Mouse (Mus musculus): ENCODE data around the gene Dip2c. TPM values are rescaled to one million over a fixed set of nuclear protein-coding genes. Genes with fewer than 3 reads are reported as not detected.

Gene Dip2c
- polyA plus RNA-seq, 1 experiment from 2014 or later, result 4.2 TPM

DNA sequence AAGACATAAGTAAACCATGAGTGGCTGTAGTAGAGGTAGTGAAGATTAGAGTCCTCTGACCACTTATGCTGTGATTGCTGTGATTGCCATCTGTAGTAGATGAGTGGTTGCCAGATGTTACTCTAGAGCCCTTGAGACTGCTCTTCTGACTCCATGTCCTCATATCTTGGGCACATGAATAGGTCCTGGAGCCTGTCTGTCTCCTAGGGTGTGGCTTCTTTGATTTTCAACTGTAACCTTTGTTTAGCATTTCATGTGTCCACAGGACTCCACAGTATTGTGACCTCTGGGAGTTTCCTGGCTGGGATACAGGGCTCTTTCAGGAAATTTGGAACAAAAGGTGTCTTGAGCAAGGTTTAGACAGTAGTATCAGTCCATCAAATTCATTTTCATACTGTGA lies 155.1 kb downstream of the Dip2c start:
- H3K36me3 ChIP-seq, result no peaks in the 10 kb centered on the region
- H3K27me3 ChIP-seq (replicated peaks), result no peaks in the 10 kb centered on the region
- no peak for ATAC-seq
- H3K4me3 ChIP-seq (replicated peaks), result no peak overlapping the region
- no peak overlapping the region for H3K4me2 ChIP-seq (replicated peaks)
- H3K9me3 ChIP-seq, result no peaks in the 10 kb centered on the region
- no peak overlapping the region for H3K9ac ChIP-seq
- H3K4me1 ChIP-seq (replicated peaks), result no peaks in the 10 kb centered on the region
- H3K27ac ChIP-seq, result no peak overlapping the region

DNA sequence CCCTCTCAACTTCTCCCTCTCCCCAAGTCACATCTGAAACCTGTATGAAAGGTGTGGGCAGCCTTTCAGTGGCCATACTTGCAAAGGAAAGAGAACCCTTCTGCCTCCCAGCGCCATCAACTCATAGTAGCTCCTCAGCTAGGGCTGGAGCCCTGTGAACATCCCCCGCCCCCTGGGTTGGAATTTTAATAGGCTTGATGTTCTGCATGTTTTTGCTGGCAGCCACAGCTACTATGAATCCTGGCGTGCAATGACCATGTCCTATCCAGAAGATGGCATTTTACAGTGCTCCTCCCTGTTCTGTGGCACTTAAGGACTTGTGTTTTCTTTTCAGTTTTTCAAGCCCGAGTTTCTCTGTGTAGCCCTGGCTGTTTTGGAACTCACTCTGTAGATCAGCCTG lies 166.7 kb downstream of the Dip2c start:
- no peak overlapping the region for H3K4me2 ChIP-seq (replicated peaks)
- no peak overlapping the region for H3K27ac ChIP-seq
- H3K9me3 ChIP-seq, result no peaks in the 10 kb centered on the region
- no peaks in the 10 kb centered on the region for H3K27me3 ChIP-seq (replicated peaks)
- 91% methylated on average over 4 of the region's 4 CpGs for WGBS
- no peak overlapping the region for H3K4me3 ChIP-seq (replicated peaks)
- H3K9ac ChIP-seq, result no peak overlapping the region
- ATAC-seq, result no peak
- no peaks in the 10 kb centered on the region for H3K4me1 ChIP-seq (replicated peaks)
- H3K36me3 ChIP-seq, result no peaks in the 10 kb centered on the region

DNA sequence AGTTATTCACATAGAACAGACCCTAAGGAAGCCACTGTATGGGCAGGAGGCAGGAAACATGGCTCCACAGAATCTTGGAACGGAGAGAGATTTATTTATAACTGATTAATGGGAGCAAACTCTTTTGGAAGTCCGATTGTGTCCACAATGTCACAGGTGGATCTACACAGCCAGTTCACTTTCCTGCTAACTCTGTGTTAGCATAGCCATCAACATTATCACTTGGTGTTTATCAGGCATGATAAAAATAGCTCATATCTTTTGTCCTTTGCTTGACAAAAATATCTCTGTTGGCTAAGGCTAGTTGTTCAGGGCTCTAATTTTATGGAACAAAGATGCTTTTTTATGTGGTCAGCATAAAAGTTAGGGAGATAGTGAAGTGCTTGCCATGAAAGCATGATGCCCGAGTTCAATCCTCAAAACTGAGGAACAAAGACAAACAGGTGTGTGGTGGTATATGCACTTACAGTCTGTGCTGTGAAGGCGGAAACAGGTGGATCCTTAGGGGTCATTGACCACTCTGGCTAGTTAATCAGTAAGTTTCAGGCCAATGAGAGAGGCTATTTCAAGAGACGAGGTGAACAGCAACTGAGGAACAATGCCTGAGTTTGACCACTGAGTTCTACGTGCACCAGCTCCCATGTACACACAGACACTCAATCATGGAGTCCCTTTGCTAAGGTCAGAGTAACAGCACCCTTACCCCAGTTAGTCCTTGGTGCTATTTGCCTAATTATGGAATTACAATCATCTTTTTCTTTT lies 169.4 kb downstream of the Dip2c start:
- 64% methylated on average over 6 of the region's 6 CpGs for WGBS
- no peaks in the 10 kb centered on the region for H3K4me1 ChIP-seq (replicated peaks)
- ATAC-seq, result peak; percentile 74
- no peak overlapping the region for H3K4me2 ChIP-seq (replicated peaks)
- H3K27ac ChIP-seq, result no peak overlapping the region
- no peaks in the 10 kb centered on the region for H3K9me3 ChIP-seq
- H3K36me3 ChIP-seq, result no peaks in the 10 kb centered on the region
- no peaks in the 10 kb centered on the region for H3K27me3 ChIP-seq (replicated peaks)
- no peak overlapping the region for H3K9ac ChIP-seq
- no peak overlapping the region for H3K4me3 ChIP-seq (replicated peaks)

DNA sequence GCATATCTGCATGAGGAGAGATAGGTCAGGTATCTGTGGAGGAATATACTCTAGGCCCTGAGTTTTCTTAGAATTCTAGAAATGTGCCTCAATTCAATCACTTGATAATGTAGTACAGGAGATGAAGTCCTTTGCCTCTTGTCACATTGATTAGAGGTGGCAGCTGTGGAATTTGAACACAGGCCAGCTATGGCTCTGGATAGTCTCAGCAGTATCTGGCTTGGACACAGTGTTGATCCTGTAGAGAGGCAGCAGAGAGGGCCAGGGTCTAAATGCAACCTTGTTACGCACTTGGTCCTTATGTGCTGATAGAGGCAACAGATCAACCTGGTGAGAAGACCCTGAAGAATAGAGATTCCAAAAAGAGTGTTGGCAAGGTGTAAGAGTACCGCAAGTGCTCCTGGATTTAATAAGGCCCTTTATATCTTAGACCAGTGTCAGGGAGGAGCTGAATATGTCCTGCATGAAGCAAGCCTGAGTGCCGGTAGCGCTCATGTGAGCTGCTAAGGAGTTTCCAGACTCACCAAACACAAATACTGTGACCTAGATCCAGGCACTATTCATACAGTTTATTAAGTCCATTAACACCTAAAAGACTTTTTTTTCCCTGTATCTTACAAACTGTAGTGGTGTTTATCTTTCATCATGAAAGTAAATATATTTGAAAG lies 170.3 kb downstream of the Dip2c start:
- no peaks in the 10 kb centered on the region for H3K4me1 ChIP-seq (replicated peaks)
- H3K27me3 ChIP-seq (replicated peaks), result no peaks in the 10 kb centered on the region
- ATAC-seq, result 0 out of 2 replicates have a peak, but pooled peaks have one; percentile 36
- no peak overlapping the region for H3K9ac ChIP-seq
- WGBS, result 75% methylated on average over 4 of the region's 4 CpGs
- no peak overlapping the region for H3K4me3 ChIP-seq (replicated peaks)
- H3K9me3 ChIP-seq, result no peaks in the 10 kb centered on the region
- no peaks in the 10 kb centered on the region for H3K36me3 ChIP-seq
- no peak overlapping the region for H3K4me2 ChIP-seq (replicated peaks)
- H3K27ac ChIP-seq, result no peak overlapping the region

DNA sequence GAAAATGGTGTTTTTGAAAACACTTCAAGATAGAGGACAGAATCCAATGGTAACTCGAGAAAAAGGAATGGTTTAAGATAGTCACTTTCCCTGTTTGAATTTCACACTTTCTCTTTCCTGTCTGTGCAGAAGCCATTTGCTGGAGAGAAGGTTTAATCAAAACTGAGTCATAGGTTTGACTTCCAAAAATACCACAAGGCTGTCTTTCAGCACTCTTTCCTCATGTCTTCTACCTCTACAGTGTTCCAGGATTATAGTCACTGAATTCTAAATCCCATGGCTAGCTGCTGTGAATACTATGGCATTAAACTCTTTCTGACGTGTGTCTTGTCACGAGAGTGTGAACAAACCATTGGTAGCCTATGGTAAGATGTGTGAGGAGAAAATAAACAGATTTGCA lies 173.9 kb downstream of the Dip2c start:
- ATAC-seq, result no peak
- no peaks in the 10 kb centered on the region for H3K27me3 ChIP-seq (replicated peaks)
- WGBS, result 81% methylated on average over 3 of the region's 3 CpGs

DNA sequence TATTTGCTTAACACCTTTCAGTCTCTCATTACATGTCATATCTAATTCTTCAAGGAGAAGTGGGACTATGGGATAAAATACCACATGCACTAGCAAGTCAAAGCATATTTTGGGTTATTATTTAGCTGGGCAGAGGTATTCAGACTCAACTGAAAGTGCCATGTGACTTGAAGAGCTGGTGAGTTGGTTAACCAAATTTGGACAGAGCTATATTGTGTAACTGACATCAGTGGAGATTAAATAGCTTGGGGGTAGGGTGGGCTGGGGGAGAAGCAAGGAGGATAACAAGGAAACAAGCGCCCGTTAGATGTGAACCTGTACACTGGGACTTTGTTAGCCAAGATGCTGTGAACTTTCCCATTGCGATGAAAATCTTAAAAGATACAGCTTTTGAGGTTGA lies 175.6 kb downstream of the Dip2c start:
- WGBS, result 78% methylated on average over 3 of the region's 3 CpGs
- H3K36me3 ChIP-seq, result no peaks in the 10 kb centered on the region
- H3K27ac ChIP-seq, result no peak overlapping the region
- H3K27me3 ChIP-seq (replicated peaks), result no peaks in the 10 kb centered on the region
- no peak overlapping the region for H3K4me3 ChIP-seq (replicated peaks)
- H3K4me1 ChIP-seq (replicated peaks), result no peaks in the 10 kb centered on the region
- H3K4me2 ChIP-seq (replicated peaks), result no peak overlapping the region
- no peaks in the 10 kb centered on the region for H3K9me3 ChIP-seq
- ATAC-seq, result no peak
- H3K9ac ChIP-seq, result no peak overlapping the region

More for the DNA sequence above, 173.9 kb downstream of the Dip2c start:
- H3K36me3 ChIP-seq, result no peaks in the 10 kb centered on the region
- H3K9ac ChIP-seq, result no peak overlapping the region
- H3K4me3 ChIP-seq (replicated peaks), result no peak overlapping the region
- H3K4me1 ChIP-seq (replicated peaks), result no peaks in the 10 kb centered on the region
- no peak overlapping the region for H3K4me2 ChIP-seq (replicated peaks)
- H3K27ac ChIP-seq, result no peak overlapping the region
- H3K9me3 ChIP-seq, result no peaks in the 10 kb centered on the region

DNA sequence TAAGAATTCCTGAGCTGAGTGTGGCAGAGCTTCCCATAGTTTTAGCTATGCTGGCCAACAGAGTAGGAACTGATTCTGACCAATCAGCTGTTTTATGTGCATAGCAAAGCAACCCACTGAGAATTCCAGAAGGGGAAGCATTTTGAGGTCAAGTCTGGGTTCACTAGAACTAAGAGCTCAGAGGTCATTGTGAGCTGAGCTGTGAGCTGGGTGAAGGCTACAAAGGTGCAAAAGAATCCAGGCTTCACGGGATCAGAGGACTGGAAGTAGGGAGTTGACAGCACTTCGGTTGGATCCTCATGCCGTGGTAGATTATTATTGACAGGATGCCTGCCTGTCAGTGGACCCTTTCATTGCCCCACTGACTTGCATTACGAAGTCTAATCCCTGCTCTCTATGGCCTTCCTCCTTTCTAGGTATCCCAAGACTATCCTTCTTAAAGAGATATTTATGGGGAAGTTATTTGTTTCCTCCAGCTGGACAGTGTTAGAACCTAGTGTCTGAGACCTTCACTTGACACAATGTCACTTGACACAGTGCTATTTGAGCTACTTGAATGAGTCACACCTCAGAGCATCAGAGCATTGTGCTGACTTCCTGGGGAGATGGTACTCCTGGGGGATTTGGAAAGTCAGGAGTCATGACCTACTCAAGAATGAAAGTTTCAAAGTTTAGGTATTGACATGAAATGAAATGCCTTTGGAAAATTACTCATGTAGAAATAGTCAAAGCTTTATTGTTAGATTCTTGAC lies 178.3 kb downstream of the Dip2c start:
- Histone ChIP-seq H3K9me3 (no peaks in the 10 kb centered on the region), H3K4me2 (replicated peaks) (no peak overlapping the region), H3K27ac (no peak overlapping the region), H3K9ac (no peak overlapping the region), H3K36me3 (no peaks in the 10 kb centered on the region), H3K4me1 (replicated peaks) (no peaks in the 10 kb centered on the region), H3K27me3 (replicated peaks) (no peaks in the 10 kb centered on the region), H3K4me3 (replicated peaks) (no peak overlapping the region)
- WGBS, result 72% methylated on average over 4 of the region's 4 CpGs
- ATAC-seq, result no peak

DNA sequence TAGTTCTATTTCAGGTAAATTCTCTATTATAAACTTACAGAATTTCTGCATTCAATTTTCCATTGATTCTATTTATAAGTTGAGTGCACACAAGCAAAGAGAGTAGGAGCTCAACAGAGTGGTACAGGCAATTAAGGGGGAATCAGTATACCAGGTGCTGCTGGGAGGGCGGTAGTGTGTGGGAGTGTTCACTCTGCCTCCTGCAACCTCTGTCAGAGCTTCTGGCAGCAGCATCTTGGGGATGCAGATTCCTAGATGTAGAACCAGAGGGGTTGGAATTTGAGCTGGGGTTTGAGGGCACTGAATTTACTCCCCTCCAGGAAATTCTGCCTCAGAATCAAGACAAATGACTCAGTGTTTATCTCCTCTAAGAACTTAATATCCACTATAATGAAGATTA lies 179.7 kb downstream of the Dip2c start:
- no peaks in the 10 kb centered on the region for H3K9me3 ChIP-seq
- H3K4me2 ChIP-seq (replicated peaks), result no peak overlapping the region
- no peaks in the 10 kb centered on the region for H3K36me3 ChIP-seq
- no peak for ATAC-seq
- no peak overlapping the region for H3K4me3 ChIP-seq (replicated peaks)
- H3K9ac ChIP-seq, result no peak overlapping the region
- H3K4me1 ChIP-seq (replicated peaks), result no peaks in the 10 kb centered on the region
- no peak overlapping the region for H3K27ac ChIP-seq
- 49% methylated on average over 1 of the region's 1 CpGs for WGBS
- H3K27me3 ChIP-seq (replicated peaks), result no peaks in the 10 kb centered on the region

DNA sequence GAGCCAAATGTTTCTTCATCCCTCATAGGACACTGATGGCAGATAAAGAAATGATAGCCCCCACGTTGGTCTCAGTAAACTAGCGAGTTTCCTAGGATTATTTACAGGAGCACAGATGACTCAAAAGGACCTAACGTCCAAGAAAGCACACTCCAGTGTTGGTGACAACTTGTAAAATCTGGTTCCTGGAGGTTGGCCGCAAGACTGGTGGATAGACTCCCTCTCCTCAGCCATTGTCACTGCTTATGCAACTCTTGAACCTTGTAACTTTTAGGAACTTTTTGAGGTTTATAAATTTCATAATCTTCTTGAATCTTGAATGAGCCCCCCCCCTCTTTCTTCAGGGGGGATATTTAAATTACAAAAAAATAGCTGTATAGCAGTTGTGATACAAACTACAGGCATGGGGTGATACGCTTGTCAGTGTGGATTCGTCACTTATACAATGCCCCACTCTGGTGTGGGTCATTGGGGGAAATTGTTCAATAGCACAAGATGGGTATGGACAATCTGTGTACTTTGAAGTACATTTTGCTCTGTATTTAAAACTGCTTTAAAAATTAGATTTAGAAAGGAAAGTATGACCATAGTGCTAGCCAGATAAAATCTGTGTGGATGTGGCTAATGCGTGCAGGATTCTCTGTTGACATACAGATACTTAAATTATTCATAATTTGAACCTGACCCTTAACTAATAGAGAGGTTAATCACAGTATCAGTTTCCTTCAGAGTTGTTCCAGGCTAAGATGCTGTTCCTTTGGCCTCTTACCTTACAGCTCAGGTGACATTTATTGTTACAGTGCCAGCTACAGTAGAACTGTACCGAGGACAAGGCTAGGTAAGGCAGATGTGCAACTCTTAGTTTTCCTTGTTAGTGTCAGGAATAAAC lies 181.3 kb downstream of the Dip2c start:
- Histone ChIP-seq H3K36me3 (no peaks in the 10 kb centered on the region), H3K4me2 (replicated peaks) (no peak overlapping the region), H3K4me3 (replicated peaks) (no peak overlapping the region), H3K4me1 (replicated peaks) (no peaks in the 10 kb centered on the region), H3K27me3 (replicated peaks) (no peaks in the 10 kb centered on the region), H3K9ac (no peak overlapping the region), H3K27ac (no peak overlapping the region), H3K9me3 (no peaks in the 10 kb centered on the region)
- WGBS, result 88% methylated on average over 8 of the region's 8 CpGs
- ATAC-seq, result no peak

DNA sequence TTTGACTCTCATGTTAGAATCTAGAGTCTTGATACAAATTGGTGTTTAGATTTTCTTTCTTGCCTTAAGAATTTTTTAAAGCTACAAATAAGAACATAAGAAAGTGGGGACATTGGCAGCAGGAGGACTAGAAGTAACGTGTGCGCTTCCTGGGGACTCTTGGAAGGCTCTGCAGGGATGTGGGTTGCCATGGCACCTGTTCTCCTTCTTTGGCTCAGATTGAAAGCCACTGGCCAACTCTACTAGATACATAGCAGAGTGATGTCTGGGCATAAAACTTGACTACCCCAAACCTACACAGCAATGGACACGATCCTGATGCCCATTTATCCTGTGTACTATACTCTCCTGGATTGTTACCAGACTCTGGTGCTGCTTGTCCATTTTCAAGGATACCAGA lies 188.1 kb downstream of the Dip2c start:
- H3K9ac ChIP-seq, result no peak overlapping the region
- no peak overlapping the region for H3K4me2 ChIP-seq (replicated peaks)
- no peak overlapping the region for H3K4me3 ChIP-seq (replicated peaks)
- H3K4me1 ChIP-seq (replicated peaks), result no peaks in the 10 kb centered on the region
- H3K9me3 ChIP-seq, result no peaks in the 10 kb centered on the region
- no peaks in the 10 kb centered on the region for H3K36me3 ChIP-seq
- WGBS, result 93% methylated on average over 3 of the region's 3 CpGs
- ATAC-seq, result no peak
- H3K27me3 ChIP-seq (replicated peaks), result no peaks in the 10 kb centered on the region
- H3K27ac ChIP-seq, result no peak overlapping the region

DNA sequence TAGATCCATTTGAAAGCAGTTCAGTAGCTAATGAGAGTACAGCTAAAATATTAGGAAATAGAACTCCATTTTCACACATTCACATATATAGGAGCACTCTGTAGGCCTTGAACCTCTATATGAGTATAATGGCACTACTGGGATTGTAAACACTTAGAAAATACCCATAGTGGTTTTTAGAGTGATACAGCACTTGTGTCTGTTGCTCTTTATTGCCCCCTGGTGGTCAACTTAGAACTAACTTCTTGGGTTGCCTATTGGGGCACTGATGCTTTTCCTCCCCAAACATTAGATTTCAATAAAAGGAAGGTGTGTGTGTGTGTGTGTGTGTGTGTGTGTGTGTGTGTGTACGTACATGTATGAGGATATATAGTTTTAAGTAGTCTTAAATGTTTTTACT lies 190.9 kb downstream of the Dip2c start:
- H3K27me3 ChIP-seq (replicated peaks), result no peaks in the 10 kb centered on the region
- 0 out of 2 replicates have a peak, but pooled peaks have one; percentile 43 for ATAC-seq
- no peaks in the 10 kb centered on the region for H3K4me1 ChIP-seq (replicated peaks)
- no peak overlapping the region for H3K4me3 ChIP-seq (replicated peaks)
- no peaks in the 10 kb centered on the region for H3K9me3 ChIP-seq
- whole genome bisulfite sequencing, result 29% methylated on average over 1 of the region's 1 CpGs
- H3K4me2 ChIP-seq (replicated peaks), result no peak overlapping the region
- no peaks in the 10 kb centered on the region for H3K36me3 ChIP-seq
- H3K27ac ChIP-seq, result no peak overlapping the region
- no peak overlapping the region for H3K9ac ChIP-seq

DNA sequence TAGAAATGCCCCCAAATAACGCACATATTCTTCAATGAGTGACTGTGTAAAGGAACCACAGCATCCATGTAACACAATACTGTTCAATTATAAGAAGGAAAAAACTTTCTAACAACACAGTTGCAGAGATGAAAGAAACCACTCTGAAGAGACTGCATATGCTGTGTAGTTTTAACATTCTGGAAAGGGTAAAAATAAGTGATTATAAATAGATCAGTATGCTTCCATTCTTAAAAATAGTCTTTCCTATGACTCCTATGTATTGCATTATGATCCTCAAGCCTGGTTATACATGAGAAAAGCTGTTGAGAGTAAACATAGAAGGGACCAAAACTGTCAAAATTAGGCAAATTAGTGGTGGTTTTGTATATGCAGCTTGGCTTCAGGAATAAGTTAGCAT lies 197.1 kb downstream of the Dip2c start:
- Histone ChIP-seq H3K27ac (no peak overlapping the region), H3K4me3 (replicated peaks) (no peak overlapping the region), H3K4me1 (replicated peaks) (no peaks in the 10 kb centered on the region), H3K27me3 (replicated peaks) (no peaks in the 10 kb centered on the region), H3K36me3 (no peaks in the 10 kb centered on the region), H3K9ac (no peak overlapping the region), H3K9me3 (no peaks in the 10 kb centered on the region), H3K4me2 (replicated peaks) (no peak overlapping the region)
- 90% methylated on average over 1 of the region's 1 CpGs for WGBS
- no peak for ATAC-seq

Measured in intestine, embryonic 15.5 days (tissue).